Mouse (Mus musculus): Measurements from ENCODE around the gene Methig1.
"Not testable (repeated sequence)": the region's sequence is repeated elsewhere in the genome, so short reads cannot be mapped to it uniquely, and the experiment has no call there.

DNA sequence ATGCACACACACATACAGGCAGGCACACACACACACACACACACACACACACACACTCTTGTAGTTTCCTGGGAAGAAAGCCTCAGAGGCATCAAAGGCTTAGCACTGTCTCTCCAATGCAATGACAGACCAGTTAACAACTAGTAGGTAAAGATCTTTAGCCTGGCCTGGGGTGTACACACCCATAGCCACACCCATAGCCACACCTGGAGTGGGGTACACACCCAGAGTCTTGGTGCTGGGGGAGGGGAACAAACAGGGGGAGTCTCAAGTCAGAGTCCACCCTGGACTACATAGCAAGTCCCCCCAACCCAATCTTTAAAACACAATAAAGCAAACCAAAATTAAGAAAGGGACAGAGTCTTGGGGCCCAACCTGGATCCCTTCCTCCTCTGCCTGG is 15.6 kb upstream of the Methig1 start:
- TF ChIP-seq CTCF (IDR thresholded peaks at IDR 0.05; ENCODE audit: borderline replicate concordance, extremely low read depth, insufficient read depth, insufficient read length); POLR2A (IDR thresholded peaks at IDR 0.05; ENCODE audit: borderline replicate concordance, extremely low read depth, insufficient read depth, insufficient read length, poor library complexity, severe bottlenecking): not testable (repeated sequence)
